Mouse (Mus musculus) bone marrow macrophage, adult 2 months (primary cell): ENCODE data around the gene Supt5.

ENCODE experiments used
- CTCF ChIP-seq: IDR thresholded peaks from 2 replicates; pipeline ENCODE4 v1.5.1; 2012; ENCODE audit warnings: low read depth, mild to moderate bottlenecking, low read length, moderate library complexity
- POLR2A ChIP-seq: IDR thresholded peaks from 2 replicates; pipeline ENCODE4 v1.6.1; 2012; ENCODE audit warnings: mild to moderate bottlenecking, low read depth, low read length, borderline replicate concordance

DNA sequence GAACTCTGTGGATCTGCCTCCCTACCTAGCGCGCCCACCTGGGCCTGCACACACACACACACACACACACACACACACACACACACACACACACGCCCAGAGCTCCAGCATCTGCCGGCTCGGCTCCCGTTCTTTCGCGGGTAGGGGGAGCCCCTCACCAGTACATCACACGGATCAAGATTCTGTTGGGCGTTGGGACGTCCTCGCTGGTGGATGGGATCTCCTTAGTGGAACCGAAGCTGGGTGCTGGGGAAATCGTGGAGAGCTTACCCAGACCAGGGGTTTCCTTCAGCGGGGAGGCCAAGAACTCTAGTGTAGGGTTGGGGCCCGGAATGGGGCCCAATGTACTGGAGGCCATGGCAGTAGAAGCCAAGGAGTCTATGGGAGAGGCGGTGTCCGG is 48.4 kb downstream of the Supt5 start:
- TF ChIP-seq CTCF (no peak), POLR2A (no peak)
